Mouse (Mus musculus) CH12F3 (cell line): ENCODE results near the gene Mageb5.
"Not testable (repeated sequence)": the region's sequence is repeated elsewhere in the genome, so short reads cannot be mapped to it uniquely, and the experiment has no call there.

ENCODE experiments used
- in situ Hi-C: fragments of 300-500 bp; cut with MboI; formaldehyde crosslinking; loops from 2 replicates; pipeline ENCODE4 v1.14.3; 2020; ENCODE audit warnings: low sequenced_read_pairs

The Mageb5 gene

GRCm38 (mm10) chrX:91782918-91783317 is at the start of gene Mageb5:
Mageb5 (minus strand) TSS chrX:91783018.
- in situ Hi-C loops, result not testable (repeated sequence)

- in situ Hi-C loops, result not testable (repeated sequence)
Observed at GRCm38 (mm10) chrX:91759591-91760226, 23.1 kb downstream of the Mageb5 start.
